8 mouse cellular contexts compared by ENCODE assay signal in the genomic region with DNA sequence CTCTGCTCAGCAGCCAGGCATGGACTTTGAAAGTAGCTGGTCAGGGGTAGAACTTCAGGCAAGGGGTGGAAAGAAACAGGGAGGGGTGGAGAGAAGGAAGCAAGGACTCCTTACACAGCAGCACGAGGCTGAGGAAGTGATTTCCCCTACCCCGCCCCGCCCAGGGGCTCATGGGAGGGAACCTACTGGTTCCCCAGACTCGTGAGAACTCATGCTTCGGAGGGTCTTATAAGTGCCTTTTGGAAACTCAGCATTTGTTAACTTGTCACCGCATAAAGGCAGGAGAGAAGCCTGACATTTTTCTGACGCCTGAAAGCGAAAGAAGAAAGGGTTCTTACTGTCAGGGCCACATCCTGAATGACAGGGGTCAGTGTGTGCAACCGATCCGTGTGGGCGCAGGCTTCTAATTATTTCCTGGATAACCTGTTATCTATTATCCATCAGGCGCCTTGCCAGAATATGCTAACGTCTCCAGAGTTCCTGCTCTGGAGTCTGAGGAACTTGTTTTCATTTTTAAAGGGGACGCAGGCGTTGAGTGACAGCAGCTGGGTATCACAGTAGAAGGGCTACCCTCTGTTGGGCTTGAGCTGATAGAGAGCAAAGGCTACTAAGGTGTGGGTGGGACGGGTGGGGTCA.
A peak's percentile ranks its signal among the peaks of the same experiment; 100 is the strongest.
DNase-seq lines count a peak whose midpoint lies in the region; ATAC-seq and TF ChIP-seq lines count a peak whose summit lies in the region.

No protein-coding gene starts in this region.

- peak; percentile 44; the same call in 1 of the 2 replicates for ATAC-seq in forebrain, embryonic 12.5 days (ENCODE audit: low FRiP score)
- ATAC-seq in liver, embryonic 14.5 days (ENCODE audit: insufficient read depth) = peak; percentile 57; the same call in 1 of the 2 replicates
- ATAC-seq in neural tube, embryonic 13.5 days (ENCODE audit: low read depth) = no peak

- H3K4me2 ChIP-seq in forebrain, embryonic 12.5 days = peak overlapping the region; percentile 21; the same call in 1 of the 2 replicates
- H3K4me2 ChIP-seq in liver, embryonic 14.5 days (ENCODE audit: low read depth) = peak overlapping the region; percentile 65
- H3K4me2 ChIP-seq in neural tube, embryonic 13.5 days = 0 out of 2 replicates have a peak overlapping the region, but pooled peaks have one; percentile 21

- TF ChIP-seq CTCF in liver, embryonic 14.5 days (IDR thresholded peaks at IDR 0.05; ENCODE audit: low read depth) = no peak

- H3K27me3 ChIP-seq in forebrain, embryonic 12.5 days = no peaks in the 10 kb centered on the region
- H3K27me3 ChIP-seq in liver, embryonic 14.5 days (ENCODE audit: control insufficient read depth, insufficient read depth, low read length) = no peaks in the 10 kb centered on the region
- no peaks in the 10 kb centered on the region for H3K27me3 ChIP-seq in neural tube, embryonic 13.5 days

- H3K4me1 ChIP-seq in forebrain, embryonic 12.5 days = peaks cover 8% of the 10 kb centered on the region
- H3K4me1 ChIP-seq in liver, embryonic 14.5 days (replicated peaks; ENCODE audit: control insufficient read depth in 2 of 2, insufficient read depth in 2 of 2, low read length in 1 of 2) = peaks cover 9 to 42% of the 10 kb centered on the region in 2 experiments
- no peaks in the 10 kb centered on the region for H3K4me1 ChIP-seq in neural tube, embryonic 13.5 days (replicated peaks)

- TF ChIP-seq EP300 in liver, embryonic 14.5 days (IDR thresholded peaks at IDR 0.05; ENCODE audit: low read depth) = no peak

- no peak overlapping the region for H3K9ac ChIP-seq in forebrain, embryonic 12.5 days
- no peak overlapping the region; the same call in 1 of the 2 replicates for H3K9ac ChIP-seq in liver, embryonic 14.5 days (replicated peaks)
- H3K9ac ChIP-seq in neural tube, embryonic 13.5 days = no peak overlapping the region

- peak; percentile 38 to 64 for DNase-seq in spleen, adult 18-20 months
- DNase-seq in spleen, postnatal 14 days (ENCODE audit: low spot score in 2 of 2) = no peak
- peak; percentile 76 for DNase-seq in induced T-regulatory cell, adult 2 months (ENCODE audit: low read depth)
- DNase-seq in liver, embryonic 14.5 days (ENCODE audit: low read depth in 3 of 3, low spot score in 3 of 3) = no peak
- DNase-seq in left cerebral cortex, adult 8-10 months (ENCODE audit: low spot score in 2 of 2) = no peak
- DNase-seq in right cerebral cortex, postnatal 4 days = no peak

- no peaks in the 10 kb centered on the region for H3K9me3 ChIP-seq in forebrain, embryonic 12.5 days
- H3K9me3 ChIP-seq in liver, embryonic 14.5 days (ENCODE audit: control insufficient read depth, low read length) = no peaks in the 10 kb centered on the region
- no peaks in the 10 kb centered on the region for H3K9me3 ChIP-seq in neural tube, embryonic 13.5 days

- H3K27ac ChIP-seq in forebrain, embryonic 12.5 days = no peak overlapping the region
- no peak overlapping the region for H3K27ac ChIP-seq in liver, embryonic 14.5 days
- H3K27ac ChIP-seq in neural tube, embryonic 13.5 days (replicated peaks) = no peak overlapping the region

- H3K36me3 ChIP-seq in forebrain, embryonic 12.5 days (replicated peaks) = no peaks in the 10 kb centered on the region
- no peaks in the 10 kb centered on the region for H3K36me3 ChIP-seq in liver, embryonic 14.5 days (replicated peaks; ENCODE audit: control insufficient read depth, insufficient read depth, low read depth)
- H3K36me3 ChIP-seq in neural tube, embryonic 13.5 days = no peaks in the 10 kb centered on the region

- WGBS in forebrain, embryonic 12.5 days = 21% methylated on average over 16 of the region's 16 CpGs
- 6% methylated on average over 16 of the region's 16 CpGs for whole genome bisulfite sequencing in liver, embryonic 14.5 days (ENCODE audit: insufficient replicate concordance)
- WGBS in neural tube, embryonic 13.5 days = 52% methylated on average over 16 of the region's 16 CpGs

- H3K4me3 ChIP-seq in forebrain, embryonic 12.5 days (replicated peaks) = no peak overlapping the region
- H3K4me3 ChIP-seq in liver, embryonic 14.5 days (ENCODE audit: insufficient read depth in 1 of 2, low read depth in 2 of 2, low read length in 2 of 2) = peak overlapping the region; percentile 41 to 61
- no peak overlapping the region for H3K4me3 ChIP-seq in neural tube, embryonic 13.5 days

Comparison
In these comparisons a context has a peak if more than half of its experiments do, and no peak if none do; other contexts are left out.
1. DNase-seq: peak in spleen, adult 18-20 months (2 of 2) and induced T-regulatory cell, adult 2 months (single experiment); none in spleen, postnatal 14 days (0 of 2), liver, embryonic 14.5 days (0 of 3), left cerebral cortex, adult 8-10 months (0 of 2) and right cerebral cortex, postnatal 4 days (single experiment).
2. H3K4me3 ChIP-seq: peak in liver, embryonic 14.5 days (2 of 2); none in forebrain, embryonic 12.5 days (single experiment) and neural tube, embryonic 13.5 days (single experiment).
3. Peak in every context shown above with its lines, with median percentiles within 50 percentile points of each other: H3K4me2 ChIP-seq.